Comparison of ENCODE assay signal across 29 mouse cellular contexts in genomic region chr12:109439974-109440373, GRCm38 (mm10). TPM values are rescaled to one million over a fixed set of nuclear protein-coding genes. Genes with fewer than 3 reads are reported as not detected.
DNase-seq lines count a peak whose midpoint lies in the region; ATAC-seq and TF ChIP-seq lines count a peak whose summit lies in the region.
"Had no signal": no experiment of that assay in that cellular context is flagged by ENCODE, and none has a peak within 500 bp of the region (broad histone marks: within the 10 kb centered on the region; RNA-seq: fewer than 3 reads in every experiment).

No protein-coding gene starts in this region.

- peaks cover 91% of the 10 kb centered on the region for H3K27me3 ChIP-seq in hindbrain, embryonic 10.5 days (ENCODE audit: insufficient read depth, poor library complexity, severe bottlenecking)
- H3K27me3 ChIP-seq in hindbrain, embryonic 11.5 days (ENCODE audit: control insufficient read depth, insufficient read depth, low read length), result peaks cover 41% of the 10 kb centered on the region
- no peaks in the 10 kb centered on the region for H3K27me3 ChIP-seq in lung, embryonic 14.5 days (ENCODE audit: insufficient read depth, low read length)
- H3K27me3 ChIP-seq in embryonic facial prominence, embryonic 10.5 days (replicated peaks; ENCODE audit: low read depth, poor library complexity, severe bottlenecking), result peaks cover 74% of the 10 kb centered on the region
- peaks cover 32% of the 10 kb centered on the region for H3K27me3 ChIP-seq in limb, embryonic 10.5 days (ENCODE audit: low read depth, poor library complexity, severe bottlenecking)
- H3K27me3 ChIP-seq: lung, embryonic 15.5 days had no signal

- DNase-seq in hindbrain, embryonic 10.5 days (ENCODE audit: low spot score), result no peak
- no peak for DNase-seq in hindbrain, embryonic 11.5 days (ENCODE audit: low spot score)
- DNase-seq in lung, embryonic 14.5 days, result peak; percentile 69
- no peak for DNase-seq in lung, postnatal 14 days
- DNase-seq in embryonic facial prominence, embryonic 10.5 days (ENCODE audit: low spot score), result no peak
- no peak for DNase-seq in limb, embryonic 10.5 days (ENCODE audit: low spot score)
- no peak for DNase-seq in layer of hippocampus, adult 8-10 months (ENCODE audit: low spot score in 2 of 2)
- DNase-seq: adrenal gland, adult 2 months; B cell, adult 2 months; cerebellum, adult 2 months; cerebellum, postnatal 14 days; kidney, adult 18-20 months; kidney, postnatal 25 days; left cerebral cortex, postnatal 4 days; lung, postnatal 36 days; right cerebral cortex, postnatal 4 days; thymus, adult 18-20 months; thymus, postnatal 25 days had no signal

- H3K9ac ChIP-seq in hindbrain, embryonic 11.5 days (ENCODE audit: low read depth, low read length), result no peak overlapping the region
- H3K9ac ChIP-seq in lung, embryonic 14.5 days, result no peak overlapping the region
- H3K9ac ChIP-seq: heart, embryonic 15.5 days; hindbrain, embryonic 15.5 days; kidney, embryonic 15.5 days; limb, embryonic 15.5 days; liver, embryonic 14.5 days; lung, embryonic 15.5 days; midbrain, embryonic 12.5 days; neural tube, embryonic 13.5 days had no signal

- no peak overlapping the region for H3K4me3 ChIP-seq in hindbrain, embryonic 10.5 days
- no peak overlapping the region for H3K4me3 ChIP-seq in hindbrain, embryonic 11.5 days (ENCODE audit: low read depth, low read length)
- H3K4me3 ChIP-seq in lung, embryonic 14.5 days (ENCODE audit: low read depth, low read length), result no peak overlapping the region
- H3K4me3 ChIP-seq in embryonic facial prominence, embryonic 10.5 days, result no peak overlapping the region
- no peak overlapping the region for H3K4me3 ChIP-seq in limb, embryonic 10.5 days
- H3K4me3 ChIP-seq: heart, embryonic 15.5 days; hindbrain, embryonic 15.5 days; kidney, embryonic 15.5 days; limb, embryonic 15.5 days; lung, embryonic 15.5 days; midbrain, embryonic 12.5 days; neural tube, embryonic 13.5 days had no signal

- WGBS in hindbrain, embryonic 10.5 days, result 79% methylated on average over 6 of the region's 6 CpGs
- 71% methylated on average over 6 of the region's 6 CpGs for WGBS in hindbrain, embryonic 11.5 days
- WGBS in lung, embryonic 14.5 days, result 34% methylated on average over 6 of the region's 6 CpGs
- 80% methylated on average over 6 of the region's 6 CpGs for WGBS in embryonic facial prominence, embryonic 10.5 days
- WGBS in limb, embryonic 10.5 days, result 85% methylated on average over 6 of the region's 6 CpGs

- H3K9me3 ChIP-seq in hindbrain, embryonic 10.5 days, result no peaks in the 10 kb centered on the region
- H3K9me3 ChIP-seq in hindbrain, embryonic 11.5 days (ENCODE audit: control insufficient read depth, low read length), result no peaks in the 10 kb centered on the region
- no peaks in the 10 kb centered on the region for H3K9me3 ChIP-seq in lung, embryonic 14.5 days (ENCODE audit: low read depth, low read length)
- no peaks in the 10 kb centered on the region for H3K9me3 ChIP-seq in embryonic facial prominence, embryonic 10.5 days
- no peaks in the 10 kb centered on the region for H3K9me3 ChIP-seq in limb, embryonic 10.5 days (replicated peaks)
- H3K9me3 ChIP-seq: heart, embryonic 15.5 days; hindbrain, embryonic 15.5 days; kidney, embryonic 15.5 days; limb, embryonic 15.5 days; lung, embryonic 15.5 days; midbrain, embryonic 12.5 days; neural tube, embryonic 13.5 days had no signal

- ATAC-seq in hindbrain, embryonic 11.5 days (ENCODE audit: low FRiP score), result no peak
- ATAC-seq in lung, embryonic 14.5 days (ENCODE audit: insufficient read depth), result no peak
- ATAC-seq: activated CD4-positive, CD25-positive, alpha-beta regulatory T cell, adult 4 months; forebrain, embryonic 14.5 days had no signal

- H3K27ac ChIP-seq in hindbrain, embryonic 10.5 days, result peak overlapping the region; percentile 74
- H3K27ac ChIP-seq in hindbrain, embryonic 11.5 days (ENCODE audit: low read depth, low read length), result no peak overlapping the region
- H3K27ac ChIP-seq in lung, embryonic 14.5 days (ENCODE audit: low read depth), result peak overlapping the region; percentile 48; the same call in 1 of the 2 replicates
- peak overlapping the region; percentile 77 for H3K27ac ChIP-seq in embryonic facial prominence, embryonic 10.5 days (replicated peaks)
- H3K27ac ChIP-seq in limb, embryonic 10.5 days, result peak overlapping the region; percentile 75
- H3K27ac ChIP-seq: heart, embryonic 15.5 days; hindbrain, embryonic 15.5 days; kidney, embryonic 15.5 days; liver, embryonic 14.5 days; midbrain, embryonic 12.5 days; neural tube, embryonic 13.5 days had no signal

- no peaks in the 10 kb centered on the region for H3K36me3 ChIP-seq in hindbrain, embryonic 10.5 days
- no peaks in the 10 kb centered on the region for H3K36me3 ChIP-seq in hindbrain, embryonic 11.5 days (ENCODE audit: control insufficient read depth, insufficient read depth, low read length)
- H3K36me3 ChIP-seq in lung, embryonic 14.5 days (ENCODE audit: insufficient read depth), result no peaks in the 10 kb centered on the region
- H3K36me3 ChIP-seq in embryonic facial prominence, embryonic 10.5 days (replicated peaks), result no peaks in the 10 kb centered on the region
- H3K36me3 ChIP-seq in limb, embryonic 10.5 days, result no peaks in the 10 kb centered on the region
- H3K36me3 ChIP-seq: heart, embryonic 15.5 days; hindbrain, embryonic 15.5 days; kidney, embryonic 15.5 days; limb, embryonic 15.5 days; lung, embryonic 15.5 days; midbrain, embryonic 12.5 days; neural tube, embryonic 13.5 days had no signal

- H3K4me2 ChIP-seq in hindbrain, embryonic 11.5 days (replicated peaks; ENCODE audit: low read depth, low read length), result no peak overlapping the region
- no peak overlapping the region for H3K4me2 ChIP-seq in lung, embryonic 14.5 days
- H3K4me2 ChIP-seq: heart, embryonic 15.5 days; hindbrain, embryonic 15.5 days; kidney, embryonic 15.5 days; limb, embryonic 15.5 days; lung, embryonic 15.5 days; midbrain, embryonic 12.5 days; neural tube, embryonic 13.5 days had no signal

- no peak for TF ChIP-seq CTCF in lung, embryonic 14.5 days (IDR thresholded peaks at IDR 0.05; ENCODE audit: low read depth)

- peaks cover 87% of the 10 kb centered on the region for H3K4me1 ChIP-seq in hindbrain, embryonic 10.5 days (replicated peaks)
- peaks cover 15% of the 10 kb centered on the region for H3K4me1 ChIP-seq in hindbrain, embryonic 11.5 days (replicated peaks; ENCODE audit: control insufficient read depth, insufficient read depth, low read length)
- peaks cover 60% of the 10 kb centered on the region for H3K4me1 ChIP-seq in lung, embryonic 14.5 days (ENCODE audit: insufficient read depth)
- H3K4me1 ChIP-seq in embryonic facial prominence, embryonic 10.5 days, result peaks cover 87% of the 10 kb centered on the region
- peaks cover 85% of the 10 kb centered on the region for H3K4me1 ChIP-seq in limb, embryonic 10.5 days

RNA-seq across cellular contexts. Expression of gene Dlk1, which starts 12.6 kb away (rescaled TPM):
- polyA plus RNA-seq in hindbrain, embryonic 10.5 days (2016; fragmentation: Nextera tagmentation; extraction: Ambion mirVana), result 64.4 and 82.8 TPM in 2 replicates
- 77.7 and 84.4 TPM in 2 replicates for polyA plus RNA-seq in hindbrain, embryonic 11.5 days (2014; fragmentation: Nextera tagmentation; extraction: Ambion mirVana)
- 468 and 481 TPM in 2 replicates for polyA plus RNA-seq in lung, embryonic 14.5 days (2014; fragmentation: Nextera tagmentation; extraction: Ambion mirVana)
- polyA plus RNA-seq in embryonic facial prominence, embryonic 10.5 days (2016; fragmentation: Nextera tagmentation; extraction: Ambion mirVana), result 287 and 291 TPM in 2 replicates
- polyA plus RNA-seq in limb, embryonic 10.5 days (2016; fragmentation: Nextera tagmentation; extraction: Ambion mirVana), result 106 and 159 TPM in 2 replicates
- total RNA-seq in layer of hippocampus, adult 8-10 months (2022), result 10 to 100 TPM in 1 of 4 experiments, 1 to 10 TPM in 3; 6.6 to 10.6 (median 7.2) TPM
- total RNA-seq: megakaryocyte, adult 5-6 weeks had no signal
- polyA plus RNA-seq: activated CD4-positive, CD25-positive, alpha-beta regulatory T cell, adult 4 months had no signal
